Mouse (Mus musculus): Measurements from ENCODE around the gene Ablim2. TPM values are rescaled to one million over a fixed set of nuclear protein-coding genes. Genes with fewer than 3 reads are reported as not detected.

The Ablim2 gene
- polyA plus RNA-seq, 1 experiment from 2014 or later = 2.5 TPM

DNA sequence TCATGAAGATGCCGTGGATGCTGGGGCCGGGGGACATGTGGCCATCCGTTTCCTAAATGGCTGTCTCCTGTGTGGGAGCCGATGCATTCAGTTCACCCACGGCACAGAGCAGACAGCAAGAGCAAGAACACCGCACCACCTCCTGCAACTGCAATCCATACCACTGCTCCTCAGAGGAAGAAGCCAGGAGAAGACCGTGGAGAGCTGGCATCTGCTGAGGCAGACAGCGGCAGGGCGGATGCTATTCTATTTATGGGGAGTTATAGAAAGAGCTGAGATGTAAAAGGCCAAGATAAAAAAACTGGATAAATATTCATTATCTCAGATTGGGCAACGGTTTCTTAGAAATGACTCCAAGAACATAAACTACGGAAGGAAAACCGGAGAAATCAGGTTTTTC lies 30.2 kb downstream of the Ablim2 start:
- H3K9ac ChIP-seq (ENCODE audit: low read depth, low read length) = no peak overlapping the region
- H3K36me3 ChIP-seq (ENCODE audit: control insufficient read depth, insufficient read depth, low read length) = no peaks in the 10 kb centered on the region
- no peaks in the 10 kb centered on the region for H3K9me3 ChIP-seq (replicated peaks; ENCODE audit: control insufficient read depth, low read length)
- no peak overlapping the region for H3K27ac ChIP-seq (ENCODE audit: low read depth, low read length)
- H3K4me2 ChIP-seq = no peak overlapping the region
- no peak for ATAC-seq (replicated peaks; ENCODE audit: insufficient number of reproducible peaks, low FRiP score, low TSS enrichment)
- H3K4me1 ChIP-seq (ENCODE audit: control insufficient read depth, insufficient read depth, low read length) = 0 out of 2 replicates have a peak, but pooled peaks cover 6% of the 10 kb centered on the region
- WGBS (ENCODE audit: insufficient replicate concordance) = 79% methylated on average over 12 of the region's 12 CpGs
- H3K27me3 ChIP-seq (ENCODE audit: control insufficient read depth, insufficient read depth, low read length) = no peaks in the 10 kb centered on the region
- H3K4me3 ChIP-seq (ENCODE audit: low read depth, low read length) = no peak overlapping the region

GRCm38 (mm10) chr5:35788719-35789118 lies 31.0 kb downstream of the Ablim2 start:
- Histone ChIP-seq H3K4me3 (ENCODE audit: low read depth, low read length) (no peak overlapping the region), H3K4me2 (no peak overlapping the region), H3K4me1 (ENCODE audit: control insufficient read depth, insufficient read depth, low read length) (0 out of 2 replicates have a peak, but pooled peaks cover 6% of the 10 kb centered on the region), H3K36me3 (ENCODE audit: control insufficient read depth, insufficient read depth, low read length) (no peaks in the 10 kb centered on the region), H3K9ac (ENCODE audit: low read depth, low read length) (no peak overlapping the region), H3K27ac (ENCODE audit: low read depth, low read length) (no peak overlapping the region), H3K9me3 (replicated peaks; ENCODE audit: control insufficient read depth, low read length) (no peaks in the 10 kb centered on the region), H3K27me3 (ENCODE audit: control insufficient read depth, insufficient read depth, low read length) (no peaks in the 10 kb centered on the region)
- WGBS (ENCODE audit: insufficient replicate concordance) = 73% methylated on average over 6 of the region's 6 CpGs
- no peak for ATAC-seq (replicated peaks; ENCODE audit: insufficient number of reproducible peaks, low FRiP score, low TSS enrichment)

DNA sequence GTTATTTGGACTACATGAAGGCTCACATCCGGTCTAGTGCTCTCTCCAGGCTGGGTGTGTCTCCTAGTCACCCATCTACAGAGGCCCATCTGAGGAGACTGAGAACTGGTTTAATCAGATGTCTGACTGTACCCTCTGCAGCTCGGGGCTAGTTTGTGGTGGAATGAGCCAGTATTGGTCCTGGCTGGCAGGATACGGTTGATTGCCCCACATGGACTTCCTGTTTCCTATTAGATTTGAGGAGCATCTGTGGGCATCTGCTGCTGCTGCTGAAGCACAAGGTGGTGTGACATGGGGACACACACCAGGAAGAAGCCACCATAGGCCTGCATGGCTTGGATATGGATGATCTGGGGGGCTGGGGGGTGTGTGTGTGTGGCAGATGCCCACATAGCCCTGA lies 32.0 kb downstream of the Ablim2 start:
- no peaks in the 10 kb centered on the region for H3K27me3 ChIP-seq (ENCODE audit: control insufficient read depth, insufficient read depth, low read length)
- H3K4me1 ChIP-seq (ENCODE audit: control insufficient read depth, insufficient read depth, low read length) = 0 out of 2 replicates have a peak, but pooled peaks cover 10% of the 10 kb centered on the region
- 78% methylated on average over 3 of the region's 3 CpGs for WGBS (ENCODE audit: insufficient replicate concordance)
- H3K27ac ChIP-seq (ENCODE audit: low read depth, low read length) = no peak overlapping the region
- H3K4me2 ChIP-seq = no peak overlapping the region
- H3K4me3 ChIP-seq (ENCODE audit: low read depth, low read length) = no peak overlapping the region
- H3K9me3 ChIP-seq (replicated peaks; ENCODE audit: control insufficient read depth, low read length) = no peaks in the 10 kb centered on the region
- H3K9ac ChIP-seq (ENCODE audit: low read depth, low read length) = no peak overlapping the region
- no peaks in the 10 kb centered on the region for H3K36me3 ChIP-seq (ENCODE audit: control insufficient read depth, insufficient read depth, low read length)
- no peak for ATAC-seq (replicated peaks; ENCODE audit: insufficient number of reproducible peaks, low FRiP score, low TSS enrichment)

GRCm38 (mm10) chr5:35790387-35791065 lies 32.8 kb downstream of the Ablim2 start:
- Histone ChIP-seq H3K4me3 (ENCODE audit: low read depth, low read length) (no peak overlapping the region), H3K27me3 (ENCODE audit: control insufficient read depth, insufficient read depth, low read length) (no peaks in the 10 kb centered on the region), H3K9ac (ENCODE audit: low read depth, low read length) (no peak overlapping the region), H3K27ac (ENCODE audit: low read depth, low read length) (no peak overlapping the region), H3K4me2 (no peak overlapping the region), H3K9me3 (replicated peaks; ENCODE audit: control insufficient read depth, low read length) (no peaks in the 10 kb centered on the region), H3K4me1 (ENCODE audit: control insufficient read depth, insufficient read depth, low read length) (peaks cover 16% of the 10 kb centered on the region), H3K36me3 (ENCODE audit: control insufficient read depth, insufficient read depth, low read length) (no peaks in the 10 kb centered on the region)
- 37% methylated on average over 10 of the region's 10 CpGs for WGBS (ENCODE audit: insufficient replicate concordance)
- no peak for ATAC-seq (replicated peaks; ENCODE audit: insufficient number of reproducible peaks, low FRiP score, low TSS enrichment)

DNA sequence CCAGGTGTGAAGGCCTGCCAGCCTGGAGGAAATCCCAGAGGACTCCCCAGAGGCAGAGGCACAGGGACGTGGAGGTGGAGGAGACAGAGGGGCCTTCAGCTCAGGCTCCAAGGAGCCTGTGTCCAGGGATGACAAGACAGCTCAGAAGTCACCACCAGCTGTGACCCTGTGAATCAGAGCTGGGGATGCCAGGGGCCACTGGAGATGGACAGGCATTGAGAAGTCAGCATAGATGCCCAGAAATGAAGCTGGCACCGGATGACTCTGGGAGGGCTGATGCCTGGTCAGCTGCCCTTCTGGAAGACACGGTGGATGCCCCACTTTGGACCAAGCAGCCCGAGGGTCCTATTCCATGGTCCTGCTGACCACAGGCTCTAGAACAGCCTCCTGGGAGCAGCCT lies 36.3 kb downstream of the Ablim2 start:
- H3K36me3 ChIP-seq (ENCODE audit: control insufficient read depth, insufficient read depth, low read length) = no peaks in the 10 kb centered on the region
- H3K4me1 ChIP-seq (ENCODE audit: control insufficient read depth, insufficient read depth, low read length) = peaks cover 16% of the 10 kb centered on the region
- H3K27me3 ChIP-seq (ENCODE audit: control insufficient read depth, insufficient read depth, low read length) = 0 out of 2 replicates have a peak, but pooled peaks cover 7% of the 10 kb centered on the region
- no peak overlapping the region for H3K4me2 ChIP-seq
- H3K9me3 ChIP-seq (replicated peaks; ENCODE audit: control insufficient read depth, low read length) = no peaks in the 10 kb centered on the region
- H3K9ac ChIP-seq (ENCODE audit: low read depth, low read length) = no peak overlapping the region
- 83% methylated on average over 4 of the region's 4 CpGs for WGBS (ENCODE audit: insufficient replicate concordance)
- H3K27ac ChIP-seq (ENCODE audit: low read depth, low read length) = no peak overlapping the region
- no peak for ATAC-seq (replicated peaks; ENCODE audit: insufficient number of reproducible peaks, low FRiP score, low TSS enrichment)
- no peak overlapping the region for H3K4me3 ChIP-seq (ENCODE audit: low read depth, low read length)

DNA sequence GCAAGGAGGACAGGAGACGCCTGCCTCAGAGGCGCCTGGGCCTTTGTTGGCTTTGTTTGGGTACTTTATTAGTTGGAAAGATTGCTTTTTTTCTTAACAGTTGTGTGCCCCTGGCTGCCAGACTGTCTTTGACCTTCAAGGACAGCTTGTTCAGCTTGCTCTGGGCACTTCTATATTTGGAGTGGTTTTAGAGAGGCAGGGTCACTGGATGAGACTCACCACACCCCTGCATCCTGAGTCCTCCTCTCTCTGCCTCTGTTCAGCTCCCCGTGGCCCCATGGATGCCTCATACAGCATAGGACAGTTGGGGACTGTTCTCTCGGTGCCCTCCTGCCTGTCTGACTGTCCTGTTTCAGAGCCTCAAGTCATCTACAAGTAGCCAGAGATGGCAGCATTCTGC lies 37.3 kb downstream of the Ablim2 start:
- Histone ChIP-seq H3K36me3 (ENCODE audit: control insufficient read depth, insufficient read depth, low read length) (no peaks in the 10 kb centered on the region), H3K9me3 (replicated peaks; ENCODE audit: control insufficient read depth, low read length) (no peaks in the 10 kb centered on the region), H3K4me3 (ENCODE audit: low read depth, low read length) (no peak overlapping the region), H3K9ac (ENCODE audit: low read depth, low read length) (peak overlapping the region; percentile 44), H3K4me1 (ENCODE audit: control insufficient read depth, insufficient read depth, low read length) (peaks cover 16% of the 10 kb centered on the region), H3K27ac (ENCODE audit: low read depth, low read length) (peak overlapping the region; percentile 77), H3K4me2 (no peak overlapping the region), H3K27me3 (ENCODE audit: control insufficient read depth, insufficient read depth, low read length) (peaks cover 11% of the 10 kb centered on the region; the same call in 1 of the 2 replicates)
- WGBS (ENCODE audit: insufficient replicate concordance) = 66% methylated on average over 4 of the region's 4 CpGs
- ATAC-seq (replicated peaks; ENCODE audit: insufficient number of reproducible peaks, low FRiP score, low TSS enrichment) = no peak

GRCm38 (mm10) chr5:35795481-35796048 lies 37.9 kb downstream of the Ablim2 start:
- no peak overlapping the region for H3K4me2 ChIP-seq
- peaks cover 11% of the 10 kb centered on the region; the same call in 1 of the 2 replicates for H3K27me3 ChIP-seq (ENCODE audit: control insufficient read depth, insufficient read depth, low read length)
- no peaks in the 10 kb centered on the region for H3K9me3 ChIP-seq (replicated peaks; ENCODE audit: control insufficient read depth, low read length)
- no peak overlapping the region for H3K9ac ChIP-seq (ENCODE audit: low read depth, low read length)
- H3K36me3 ChIP-seq (ENCODE audit: control insufficient read depth, insufficient read depth, low read length) = no peaks in the 10 kb centered on the region
- H3K27ac ChIP-seq (ENCODE audit: low read depth, low read length) = peak overlapping the region; percentile 77
- H3K4me1 ChIP-seq (ENCODE audit: control insufficient read depth, insufficient read depth, low read length) = peaks cover 16% of the 10 kb centered on the region
- H3K4me3 ChIP-seq (ENCODE audit: low read depth, low read length) = no peak overlapping the region
- 49% methylated on average over 7 of the region's 7 CpGs for WGBS (ENCODE audit: insufficient replicate concordance)
- peak; percentile 66 for ATAC-seq (replicated peaks; ENCODE audit: insufficient number of reproducible peaks, low FRiP score, low TSS enrichment)

DNA sequence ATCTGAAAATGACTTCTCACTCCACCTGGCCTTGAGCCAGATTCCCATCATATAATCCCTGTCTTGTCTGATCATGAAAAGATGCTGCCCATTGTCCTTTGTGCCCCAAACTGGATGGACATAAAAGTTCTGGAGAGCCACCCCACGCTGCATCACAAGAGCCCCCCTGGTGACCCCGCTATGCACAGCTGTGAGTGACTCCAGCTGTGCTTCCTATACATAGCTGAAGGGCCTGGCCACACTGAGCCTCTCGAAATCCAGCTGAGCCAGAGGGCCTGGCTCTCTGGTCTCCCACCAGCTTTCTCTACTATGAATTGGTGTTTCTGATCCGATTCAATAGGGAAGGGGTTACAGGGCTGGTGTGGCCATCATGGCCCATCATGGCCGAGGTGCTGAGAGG lies 38.5 kb downstream of the Ablim2 start:
- Histone ChIP-seq H3K4me3 (ENCODE audit: low read depth, low read length) (no peak overlapping the region), H3K27me3 (ENCODE audit: control insufficient read depth, insufficient read depth, low read length) (peaks cover 11% of the 10 kb centered on the region; the same call in 1 of the 2 replicates), H3K27ac (ENCODE audit: low read depth, low read length) (peak overlapping the region; percentile 70), H3K9me3 (replicated peaks; ENCODE audit: control insufficient read depth, low read length) (no peaks in the 10 kb centered on the region), H3K9ac (ENCODE audit: low read depth, low read length) (0 out of 2 replicates have a peak overlapping the region, but pooled peaks have one; percentile 29), H3K4me2 (no peak overlapping the region), H3K36me3 (ENCODE audit: control insufficient read depth, insufficient read depth, low read length) (no peaks in the 10 kb centered on the region), H3K4me1 (ENCODE audit: control insufficient read depth, insufficient read depth, low read length) (peaks cover 21% of the 10 kb centered on the region)
- no peak for ATAC-seq (replicated peaks; ENCODE audit: insufficient number of reproducible peaks, low FRiP score, low TSS enrichment)
- whole genome bisulfite sequencing (ENCODE audit: insufficient replicate concordance) = 78% methylated on average over 5 of the region's 5 CpGs

DNA sequence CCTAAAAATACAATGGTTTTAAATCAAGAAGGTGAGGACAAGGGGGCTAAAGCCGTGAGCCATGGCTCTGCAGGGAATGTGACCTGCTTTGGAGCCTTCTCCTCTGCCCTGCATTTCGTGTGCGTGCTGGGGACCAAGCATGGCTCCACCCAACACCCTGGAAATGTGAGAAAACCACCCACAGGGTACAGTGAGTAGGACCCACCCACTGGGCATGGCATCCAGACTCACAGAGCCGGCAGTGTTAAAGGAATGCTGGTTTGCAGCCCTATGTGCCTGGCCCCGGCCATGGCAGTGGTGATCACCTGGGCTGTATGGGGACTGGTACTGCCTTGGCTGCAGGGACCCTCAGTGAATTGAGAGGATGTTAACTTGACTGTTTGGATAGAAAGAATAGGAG lies 41.4 kb downstream of the Ablim2 start:
- Histone ChIP-seq H3K27me3 (ENCODE audit: control insufficient read depth, insufficient read depth, low read length) (peaks cover 11% of the 10 kb centered on the region), H3K27ac (ENCODE audit: low read depth, low read length) (no peak overlapping the region), H3K36me3 (ENCODE audit: control insufficient read depth, insufficient read depth, low read length) (no peaks in the 10 kb centered on the region), H3K4me2 (no peak overlapping the region), H3K9ac (ENCODE audit: low read depth, low read length) (no peak overlapping the region), H3K9me3 (replicated peaks; ENCODE audit: control insufficient read depth, low read length) (no peaks in the 10 kb centered on the region), H3K4me3 (ENCODE audit: low read depth, low read length) (no peak overlapping the region), H3K4me1 (ENCODE audit: control insufficient read depth, insufficient read depth, low read length) (peaks cover 20% of the 10 kb centered on the region)
- WGBS (ENCODE audit: insufficient replicate concordance) = 33% methylated on average over 5 of the region's 5 CpGs
- ATAC-seq (replicated peaks; ENCODE audit: insufficient number of reproducible peaks, low FRiP score, low TSS enrichment) = no peak
